Mouse (Mus musculus): Measurements from ENCODE around the gene Rpl34. TPM values are rescaled to one million over a fixed set of nuclear protein-coding genes. Genes with fewer than 3 reads are reported as not detected.

Rpl34 gene
- polyA plus RNA-seq, 1 experiment from 2014 or later: 464 TPM

DNA sequence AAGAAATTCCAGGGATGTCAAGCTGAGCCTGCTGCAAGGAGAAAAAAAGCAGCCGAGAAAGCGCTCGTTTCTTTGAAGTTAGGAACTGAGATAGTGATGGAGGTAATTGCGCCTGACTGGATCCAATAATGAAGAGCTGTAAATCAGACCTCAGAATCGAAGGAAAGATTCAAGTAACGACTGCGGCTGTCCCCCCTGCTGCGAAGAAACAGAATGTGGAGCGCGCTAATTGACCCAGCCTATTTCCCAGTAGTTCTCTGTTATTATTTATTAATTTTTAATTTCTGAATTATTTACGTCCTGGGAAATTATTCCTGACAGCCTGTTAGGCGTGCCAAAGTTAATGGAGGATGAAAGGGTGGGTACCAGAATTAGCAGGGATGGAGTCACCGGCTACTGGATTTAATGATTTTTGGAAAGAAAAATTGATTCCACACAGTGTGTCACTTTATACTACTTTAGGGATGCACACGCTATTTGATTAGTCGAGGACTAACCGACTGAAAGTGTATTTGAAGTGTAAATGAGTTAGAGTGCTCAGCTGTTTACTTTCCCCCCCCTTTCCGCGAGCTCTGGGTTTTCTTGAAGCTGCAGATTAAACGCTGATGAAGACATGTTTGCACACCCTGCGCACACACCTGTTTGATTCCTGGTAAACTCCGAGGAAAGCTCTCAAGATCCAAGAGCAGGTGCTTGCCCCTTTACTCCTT, 7.6 kb upstream of the Rpl34 start:
- Histone ChIP-seq H3K27ac (ENCODE audit: low read length) (peak overlapping the region; percentile 20; the same call in 1 of the 2 replicates), H3K4me3 (ENCODE audit: low read depth, low read length) (no peak overlapping the region), H3K4me2 (ENCODE audit: low read length) (peak overlapping the region; percentile 35), H3K9ac (ENCODE audit: low read depth, low read length) (no peak overlapping the region), H3K36me3 (ENCODE audit: control insufficient read depth, insufficient read depth, low read length) (no peaks in the 10 kb centered on the region), H3K27me3 (ENCODE audit: control insufficient read depth, insufficient read depth, low read depth, low read length) (no peaks in the 10 kb centered on the region), H3K4me1 (ENCODE audit: control insufficient read depth, insufficient read depth, low read length) (peaks cover 10% of the 10 kb centered on the region), H3K9me3 (replicated peaks; ENCODE audit: control insufficient read depth, low read length, poor library complexity, severe bottlenecking) (no peaks in the 10 kb centered on the region)
- 29% methylated on average over 21 of the region's 21 CpGs for WGBS
- ATAC-seq: peak; percentile 80

DNA sequence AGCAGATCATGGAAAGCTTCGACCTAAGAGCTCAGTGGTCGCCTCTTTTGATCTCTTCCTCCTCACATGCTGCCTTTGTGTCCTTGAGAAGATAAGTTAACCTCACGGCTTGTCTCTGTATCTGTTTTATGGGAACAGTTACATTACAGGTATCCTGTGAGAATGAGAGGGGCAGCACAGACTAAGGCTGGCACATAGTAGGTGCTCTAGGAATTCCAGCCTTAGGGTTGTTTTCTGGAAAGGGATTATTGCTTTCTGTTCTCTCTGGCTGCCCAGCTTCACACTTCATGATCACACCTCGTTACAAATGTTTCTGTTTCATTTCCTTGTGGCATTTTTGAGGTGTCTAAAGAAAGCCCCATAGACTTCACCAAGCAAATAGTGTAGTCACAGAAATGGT, 6.6 kb upstream of the Rpl34 start:
- no peak overlapping the region for H3K4me3 ChIP-seq (ENCODE audit: low read depth, low read length)
- H3K27me3 ChIP-seq (ENCODE audit: control insufficient read depth, insufficient read depth, low read depth, low read length): no peaks in the 10 kb centered on the region
- H3K9me3 ChIP-seq (replicated peaks; ENCODE audit: control insufficient read depth, low read length, poor library complexity, severe bottlenecking): no peaks in the 10 kb centered on the region
- no peak for ATAC-seq
- H3K4me2 ChIP-seq (ENCODE audit: low read length): no peak overlapping the region
- H3K9ac ChIP-seq (ENCODE audit: low read depth, low read length): no peak overlapping the region
- 42% methylated on average over 4 of the region's 4 CpGs for WGBS
- peaks cover 10% of the 10 kb centered on the region for H3K4me1 ChIP-seq (ENCODE audit: control insufficient read depth, insufficient read depth, low read length)
- no peaks in the 10 kb centered on the region for H3K36me3 ChIP-seq (ENCODE audit: control insufficient read depth, insufficient read depth, low read length)
- peak overlapping the region; percentile 29; the same call in 1 of the 2 replicates for H3K27ac ChIP-seq (ENCODE audit: low read length)

DNA sequence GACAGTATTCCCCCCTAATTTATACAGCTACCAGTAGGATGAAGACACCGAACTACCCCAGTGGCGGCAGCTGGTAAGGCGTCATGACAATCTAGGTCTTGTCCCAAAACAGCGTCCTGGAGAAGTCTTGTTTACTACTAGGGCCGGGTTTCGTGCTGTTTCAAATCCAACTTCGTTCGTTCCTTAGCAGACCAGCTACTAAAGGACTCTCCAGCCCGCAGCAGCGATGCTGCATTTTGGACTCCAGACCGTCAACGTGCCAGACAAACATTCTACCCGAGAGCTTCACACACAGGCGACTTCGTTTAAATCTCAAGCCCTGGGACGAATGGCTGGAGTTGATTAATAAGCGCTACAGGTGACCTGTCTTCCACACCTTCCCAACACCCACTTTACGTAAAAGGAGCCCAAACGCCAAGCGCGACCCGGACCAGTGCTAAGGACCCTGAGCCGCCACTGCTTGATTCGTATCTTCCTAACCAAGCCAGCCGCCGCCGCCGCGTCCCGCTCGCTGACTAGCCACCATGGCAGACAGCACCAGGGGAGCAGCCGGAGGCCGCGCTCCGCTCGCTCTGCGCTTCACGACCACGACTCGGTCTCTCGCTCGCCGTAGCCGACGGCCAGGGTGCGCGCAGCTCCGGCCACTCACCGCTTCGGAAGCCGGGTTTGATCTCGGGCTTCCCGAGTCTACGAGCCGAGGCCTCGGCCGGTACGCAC, 568 bp downstream of the Rpl34 start:
- peaks cover 19% of the 10 kb centered on the region for H3K36me3 ChIP-seq (ENCODE audit: control insufficient read depth, insufficient read depth, low read length)
- H3K27ac ChIP-seq (ENCODE audit: low read length): peak overlapping the region; percentile 92
- peak overlapping the region; percentile 85 for H3K4me2 ChIP-seq (ENCODE audit: low read length)
- peak overlapping the region; percentile 97 for H3K4me3 ChIP-seq (ENCODE audit: low read depth, low read length)
- H3K4me1 ChIP-seq (ENCODE audit: control insufficient read depth, insufficient read depth, low read length): peaks cover 15% of the 10 kb centered on the region
- WGBS: under 1% methylated on average over 58 of the region's 58 CpGs
- no peaks in the 10 kb centered on the region for H3K9me3 ChIP-seq (replicated peaks; ENCODE audit: control insufficient read depth, low read length, poor library complexity, severe bottlenecking)
- ATAC-seq: peak; percentile 15
- peak overlapping the region; percentile 97 for H3K9ac ChIP-seq (ENCODE audit: low read depth, low read length)
- no peaks in the 10 kb centered on the region for H3K27me3 ChIP-seq (ENCODE audit: control insufficient read depth, insufficient read depth, low read depth, low read length)

DNA sequence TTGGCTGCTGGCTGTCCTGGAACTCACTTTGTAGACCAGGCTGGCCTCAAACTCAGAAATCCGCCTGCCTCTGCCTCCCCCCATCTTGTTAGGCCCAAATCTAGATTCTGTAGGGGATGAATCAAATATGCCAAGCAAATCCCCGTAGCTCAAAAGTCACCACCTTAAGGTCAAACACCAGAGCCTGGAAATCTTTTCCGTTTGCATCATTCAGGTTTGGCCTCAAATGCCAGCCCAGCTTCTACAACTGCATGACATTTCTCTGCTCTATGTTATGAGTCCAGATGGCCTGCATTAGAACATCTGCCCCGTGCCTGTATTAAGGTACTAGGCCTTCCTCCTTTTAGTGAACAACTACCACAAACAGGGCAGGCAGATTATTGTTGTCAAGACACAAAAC, 2.5 kb downstream of the Rpl34 start:
- Histone ChIP-seq H3K27me3 (ENCODE audit: control insufficient read depth, insufficient read depth, low read depth, low read length) (no peaks in the 10 kb centered on the region), H3K4me1 (ENCODE audit: control insufficient read depth, insufficient read depth, low read length) (peaks cover 15% of the 10 kb centered on the region), H3K9ac (ENCODE audit: low read depth, low read length) (no peak overlapping the region), H3K36me3 (ENCODE audit: control insufficient read depth, insufficient read depth, low read length) (peaks cover 19% of the 10 kb centered on the region), H3K27ac (ENCODE audit: low read length) (no peak overlapping the region), H3K4me3 (ENCODE audit: low read depth, low read length) (no peak overlapping the region), H3K4me2 (ENCODE audit: low read length) (no peak overlapping the region), H3K9me3 (replicated peaks; ENCODE audit: control insufficient read depth, low read length, poor library complexity, severe bottlenecking) (no peaks in the 10 kb centered on the region)
- ATAC-seq: no peak
- WGBS: 86% methylated on average over 4 of the region's 4 CpGs

DNA sequence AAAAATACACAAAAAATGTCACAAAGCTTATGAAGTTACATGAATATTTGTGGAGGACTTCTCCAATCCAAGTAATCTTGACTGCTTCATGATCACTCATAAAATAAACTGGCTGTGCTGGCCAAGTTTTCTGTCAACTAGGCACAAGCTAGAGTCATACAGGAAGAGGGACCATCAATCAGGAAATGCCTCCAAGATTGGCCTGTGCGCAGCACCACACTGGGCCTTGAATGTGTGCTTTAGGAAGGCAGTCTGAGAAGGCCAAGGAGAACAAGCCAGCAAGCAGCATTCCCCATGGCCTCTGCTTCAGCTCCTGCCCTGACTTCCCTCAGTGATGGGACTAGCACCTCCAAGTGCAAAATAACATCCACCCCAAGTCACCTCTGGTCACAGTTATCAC, 3.2 kb downstream of the Rpl34 start:
- H3K27ac ChIP-seq (ENCODE audit: low read length): no peak overlapping the region
- H3K4me3 ChIP-seq (ENCODE audit: low read depth, low read length): no peak overlapping the region
- 96% methylated on average over 1 of the region's 1 CpGs for WGBS
- H3K9me3 ChIP-seq (replicated peaks; ENCODE audit: control insufficient read depth, low read length, poor library complexity, severe bottlenecking): no peaks in the 10 kb centered on the region
- no peak for ATAC-seq
- H3K4me2 ChIP-seq (ENCODE audit: low read length): no peak overlapping the region
- peaks cover 15% of the 10 kb centered on the region for H3K4me1 ChIP-seq (ENCODE audit: control insufficient read depth, insufficient read depth, low read length)
- H3K9ac ChIP-seq (ENCODE audit: low read depth, low read length): no peak overlapping the region
- H3K36me3 ChIP-seq (ENCODE audit: control insufficient read depth, insufficient read depth, low read length): peaks cover 19% of the 10 kb centered on the region
- H3K27me3 ChIP-seq (ENCODE audit: control insufficient read depth, insufficient read depth, low read depth, low read length): no peaks in the 10 kb centered on the region

DNA sequence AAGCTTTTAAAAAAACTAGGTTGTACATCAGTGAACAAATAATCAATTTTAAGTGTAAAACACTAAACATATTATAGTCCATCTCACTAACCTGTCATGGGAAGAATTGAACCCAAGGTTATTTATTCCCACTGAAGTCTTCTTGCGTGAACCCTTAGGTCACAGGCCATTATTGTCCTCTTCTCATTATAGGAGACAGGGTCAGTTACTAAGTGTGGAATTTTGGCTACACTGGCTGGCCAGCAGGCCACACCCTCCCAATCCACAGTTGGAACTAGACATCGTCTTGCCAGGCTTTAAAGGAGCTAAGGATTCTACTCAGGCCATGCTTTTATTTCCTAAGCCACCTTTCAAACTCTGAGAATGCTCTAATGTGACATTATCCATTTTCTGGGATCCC, 4.5 kb downstream of the Rpl34 start:
- Histone ChIP-seq H3K9me3 (replicated peaks; ENCODE audit: control insufficient read depth, low read length, poor library complexity, severe bottlenecking) (no peaks in the 10 kb centered on the region), H3K27me3 (ENCODE audit: control insufficient read depth, insufficient read depth, low read depth, low read length) (no peaks in the 10 kb centered on the region), H3K4me3 (ENCODE audit: low read depth, low read length) (no peak overlapping the region), H3K4me1 (ENCODE audit: control insufficient read depth, insufficient read depth, low read length) (peaks cover 11% of the 10 kb centered on the region), H3K4me2 (ENCODE audit: low read length) (no peak overlapping the region), H3K9ac (ENCODE audit: low read depth, low read length) (no peak overlapping the region), H3K27ac (ENCODE audit: low read length) (no peak overlapping the region), H3K36me3 (ENCODE audit: control insufficient read depth, insufficient read depth, low read length) (peaks cover 19% of the 10 kb centered on the region)
- 72% methylated on average over 2 of the region's 2 CpGs for WGBS
- ATAC-seq: no peak

DNA sequence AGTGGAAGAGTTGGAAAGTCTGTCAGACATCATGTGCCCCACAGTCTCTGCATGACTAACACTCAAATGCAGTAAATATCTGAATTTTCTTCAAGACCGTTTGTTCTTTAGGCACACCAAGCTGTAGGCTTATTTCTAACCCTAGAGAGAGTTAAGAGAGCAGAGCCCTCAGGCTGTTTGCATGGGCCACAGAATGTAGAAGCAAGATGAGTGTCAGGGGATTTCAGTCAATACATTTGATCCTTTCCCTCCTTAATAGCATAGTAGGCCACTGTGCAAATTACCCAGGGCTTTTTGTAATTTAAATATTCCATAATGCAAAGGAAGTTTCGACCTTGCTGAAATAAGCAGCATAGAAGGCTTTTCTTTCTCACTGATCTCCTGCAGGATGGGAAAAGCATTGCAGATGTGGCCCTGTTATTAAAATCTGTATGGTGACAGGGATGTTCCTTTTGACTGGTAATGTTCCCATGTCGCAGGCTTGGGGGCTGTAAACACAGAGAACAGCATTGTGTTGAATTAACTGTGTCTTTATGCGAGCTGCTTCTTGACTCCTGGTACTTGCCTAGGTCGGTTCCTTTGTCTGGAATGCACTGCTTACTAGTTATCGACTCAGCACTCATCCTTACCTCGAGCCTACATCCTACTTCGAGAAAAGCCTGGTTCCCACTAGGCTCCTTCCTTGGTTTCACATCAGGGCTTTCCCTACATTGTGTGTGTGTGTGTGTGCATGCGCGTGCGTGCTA, 7.3 kb downstream of the Rpl34 start:
- ATAC-seq: no peak
- Histone ChIP-seq H3K27ac (ENCODE audit: low read length) (peak overlapping the region; percentile 13; the same call in 1 of the 2 replicates), H3K4me3 (ENCODE audit: low read depth, low read length) (no peak overlapping the region), H3K36me3 (ENCODE audit: control insufficient read depth, insufficient read depth, low read length) (peaks cover 12% of the 10 kb centered on the region; the same call in 1 of the 2 replicates), H3K27me3 (ENCODE audit: control insufficient read depth, insufficient read depth, low read depth, low read length) (no peaks in the 10 kb centered on the region), H3K9me3 (replicated peaks; ENCODE audit: control insufficient read depth, low read length, poor library complexity, severe bottlenecking) (no peaks in the 10 kb centered on the region), H3K4me2 (ENCODE audit: low read length) (no peak overlapping the region), H3K9ac (ENCODE audit: low read depth, low read length) (no peak overlapping the region), H3K4me1 (ENCODE audit: control insufficient read depth, insufficient read depth, low read length) (no peaks in the 10 kb centered on the region)
- 71% methylated on average over 11 of the region's 11 CpGs for WGBS

DNA sequence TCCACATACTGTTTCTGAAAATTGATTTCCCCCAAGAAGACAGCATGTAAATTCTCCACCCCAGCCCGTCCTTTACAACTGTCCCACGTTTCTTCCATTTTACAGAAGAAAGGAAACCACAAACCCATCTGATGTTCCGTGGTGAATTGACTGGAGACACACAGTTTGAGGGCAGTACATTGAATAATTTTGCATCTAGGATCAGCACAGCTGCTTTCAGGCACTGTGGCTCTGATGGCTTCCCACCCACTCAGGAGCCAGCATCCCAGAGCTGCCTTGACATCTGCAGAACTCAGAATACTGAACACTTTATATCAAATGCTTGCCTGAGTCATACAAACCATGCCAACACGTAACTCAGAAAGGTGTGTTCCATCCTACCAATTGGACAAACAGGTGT, 10.0 kb downstream of the Rpl34 start:
- ATAC-seq: no peak
- Histone ChIP-seq H3K4me3 (ENCODE audit: low read depth, low read length) (no peak overlapping the region), H3K27ac (ENCODE audit: low read length) (no peak overlapping the region), H3K9ac (ENCODE audit: low read depth, low read length) (no peak overlapping the region), H3K4me1 (ENCODE audit: control insufficient read depth, insufficient read depth, low read length) (no peaks in the 10 kb centered on the region), H3K4me2 (ENCODE audit: low read length) (no peak overlapping the region), H3K27me3 (ENCODE audit: control insufficient read depth, insufficient read depth, low read depth, low read length) (no peaks in the 10 kb centered on the region), H3K36me3 (ENCODE audit: control insufficient read depth, insufficient read depth, low read length) (peaks cover 3% of the 10 kb centered on the region; the same call in 1 of the 2 replicates), H3K9me3 (replicated peaks; ENCODE audit: control insufficient read depth, low read length, poor library complexity, severe bottlenecking) (no peaks in the 10 kb centered on the region)
- 90% methylated on average over 4 of the region's 4 CpGs for WGBS

DNA sequence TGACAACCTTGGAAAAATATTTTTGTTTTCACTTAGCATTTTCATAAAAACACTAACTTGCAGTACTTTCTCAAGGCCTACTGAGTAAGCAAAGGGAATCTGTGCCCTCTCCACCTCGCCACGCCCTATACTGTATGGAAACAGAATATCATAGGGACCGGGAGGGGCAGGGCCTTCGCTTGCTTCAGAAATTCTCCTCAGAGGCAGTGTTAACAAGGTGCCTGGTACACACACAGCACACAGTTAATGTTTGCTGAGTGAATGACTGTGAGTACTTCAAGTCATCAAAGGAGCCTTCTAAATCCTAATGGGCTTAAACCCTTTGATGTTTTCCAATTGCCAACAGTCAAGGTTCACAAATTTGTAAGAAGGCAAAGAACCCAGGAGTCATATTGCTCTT, 11.3 kb downstream of the Rpl34 start:
- 89% methylated on average over 4 of the region's 4 CpGs for WGBS
- Histone ChIP-seq H3K36me3 (ENCODE audit: control insufficient read depth, insufficient read depth, low read length) (no peaks in the 10 kb centered on the region), H3K9ac (ENCODE audit: low read depth, low read length) (no peak overlapping the region), H3K27ac (ENCODE audit: low read length) (no peak overlapping the region), H3K4me3 (ENCODE audit: low read depth, low read length) (no peak overlapping the region), H3K27me3 (ENCODE audit: control insufficient read depth, insufficient read depth, low read depth, low read length) (no peaks in the 10 kb centered on the region), H3K4me1 (ENCODE audit: control insufficient read depth, insufficient read depth, low read length) (no peaks in the 10 kb centered on the region), H3K4me2 (ENCODE audit: low read length) (no peak overlapping the region), H3K9me3 (replicated peaks; ENCODE audit: control insufficient read depth, low read length, poor library complexity, severe bottlenecking) (no peaks in the 10 kb centered on the region)
- no peak for ATAC-seq

Data from midbrain, embryonic 16.5 days (tissue).